Mouse (Mus musculus) hindbrain, embryonic 10.5 days (tissue): Measurements from ENCODE around the gene BC025446. TPM values are rescaled to one million over a fixed set of nuclear protein-coding genes. Genes with fewer than 3 reads are reported as not detected.
A peak's percentile ranks its signal among the peaks of the same experiment; 100 is the strongest.
"Not testable (repeated sequence)": the region's sequence is repeated elsewhere in the genome, so short reads cannot be mapped to it uniquely, and the experiment has no call there.

ENCODE experiments used
- DNase-seq: peaks from one replicate; pipeline ENCODE4 v3.0.0-alpha.2; 2017; ENCODE audit warnings: low spot score
- H3K27ac ChIP-seq: fragments of 300-500 bp; sonication (generic); 2 replicates; pipeline ENCODE4 v1.5.1; 2016; ENCODE audit warnings: mild to moderate bottlenecking, moderate library complexity
- H3K27me3 ChIP-seq: fragments of 300-500 bp; sonication (generic); 2 replicates; pipeline ENCODE4 v1.6.1; 2016; ENCODE audit warnings: mild to moderate bottlenecking; ENCODE audit not compliant: poor library complexity, insufficient read depth, severe bottlenecking
- H3K36me3 ChIP-seq: fragments of 300-500 bp; sonication (generic); 2 replicates; pipeline ENCODE4 v1.6.1; 2016; ENCODE audit warnings: mild to moderate bottlenecking, moderate library complexity
- H3K4me1 ChIP-seq: fragments of 300-500 bp; sonication (generic); replicated peaks from 2 replicates; pipeline ENCODE4 v1.6.1; 2016; ENCODE audit warnings: mild to moderate bottlenecking
- H3K4me3 ChIP-seq: fragments of 300-500 bp; sonication (generic); 2 replicates; pipeline ENCODE4 v1.5.1; 2016; ENCODE audit warnings: mild to moderate bottlenecking, moderate library complexity
- H3K9me3 ChIP-seq: fragments of 300-500 bp; sonication (generic); 2 replicates; pipeline ENCODE4 v1.6.1; 2016; ENCODE audit warnings: mild to moderate bottlenecking, moderate library complexity
- WGBS: fragments of 180-500 bp; shearing (Covaris S2); methylation state at CpG from one replicate; pipeline ENCODE4 v1.1.7; 2016; 5-methylcytosine and 5-hydroxymethylcytosine counted together
- polyA plus RNA-seq: library from polyadenylated mRNA; unstranded; fragments of >200 nt; fragmentation: Nextera tagmentation; extraction: Ambion mirVana; gene quantifications from 2 replicates; pipeline ENCODE4 v1.2.1, GENCODE M21; 2016

Gene BC025446
- polyA plus RNA-seq, result not detected in 2 replicates

GRCm38 (mm10) chr15:75215778-75216691 lies at the start of gene BC025446:
TSS of gene BC025446 (plus strand) at chr15:75216376.
- Histone ChIP-seq H3K4me3 (no peak within 1 kb of the TSS), H3K36me3 (no peaks in the 10 kb centered on the region), H3K27ac (no peak within 1 kb of the TSS), H3K4me1 (no peaks in the 10 kb centered on the region), H3K27me3 (no peaks in the 10 kb centered on the region), H3K9me3 (peaks cover 21% of the 10 kb centered on the region)
- 82% methylated on average over 7 of the region's 7 CpGs for WGBS
- no peak for DNase-seq

GRCm38 (mm10) chr15:75175506-75175905 lies 40.7 kb upstream of the BC025446 start:
- DNase-seq, result peak; percentile 22
- Histone ChIP-seq H3K27ac (no peak overlapping the region), H3K4me1 (no peaks in the 10 kb centered on the region), H3K27me3 (no peaks in the 10 kb centered on the region), H3K36me3 (no peaks in the 10 kb centered on the region), H3K4me3 (no peak overlapping the region), H3K9me3 (no peaks in the 10 kb centered on the region)
- WGBS, result 63% methylated on average over 1 of the region's 1 CpGs

DNA sequence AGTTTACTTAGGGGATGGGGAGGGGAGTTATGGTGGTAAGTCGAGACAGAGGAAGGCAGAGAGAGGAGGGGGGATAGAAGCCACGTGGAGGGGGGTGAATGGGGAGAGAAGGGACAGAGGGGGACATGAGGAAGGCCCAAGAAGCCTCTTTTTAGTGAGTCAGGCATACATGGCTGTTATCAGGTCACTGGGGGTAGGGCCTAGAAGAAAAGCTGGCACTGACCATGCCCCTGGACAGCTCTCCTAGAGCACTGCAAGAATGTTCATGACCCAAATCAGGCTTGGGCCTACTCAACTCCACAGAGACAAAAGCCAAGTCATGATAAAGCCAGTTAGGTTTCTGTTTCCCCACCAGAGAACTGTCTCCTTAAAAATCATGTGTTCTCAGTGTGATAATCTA lies 29.9 kb upstream of the BC025446 start:
- no peaks in the 10 kb centered on the region for H3K9me3 ChIP-seq
- no peaks in the 10 kb centered on the region for H3K36me3 ChIP-seq
- no peak for DNase-seq
- H3K27ac ChIP-seq, result no peak overlapping the region
- no peak overlapping the region for H3K4me3 ChIP-seq
- H3K27me3 ChIP-seq, result no peaks in the 10 kb centered on the region
- H3K4me1 ChIP-seq, result no peaks in the 10 kb centered on the region
- WGBS, result 37% methylated on average over 2 of the region's 2 CpGs

DNA sequence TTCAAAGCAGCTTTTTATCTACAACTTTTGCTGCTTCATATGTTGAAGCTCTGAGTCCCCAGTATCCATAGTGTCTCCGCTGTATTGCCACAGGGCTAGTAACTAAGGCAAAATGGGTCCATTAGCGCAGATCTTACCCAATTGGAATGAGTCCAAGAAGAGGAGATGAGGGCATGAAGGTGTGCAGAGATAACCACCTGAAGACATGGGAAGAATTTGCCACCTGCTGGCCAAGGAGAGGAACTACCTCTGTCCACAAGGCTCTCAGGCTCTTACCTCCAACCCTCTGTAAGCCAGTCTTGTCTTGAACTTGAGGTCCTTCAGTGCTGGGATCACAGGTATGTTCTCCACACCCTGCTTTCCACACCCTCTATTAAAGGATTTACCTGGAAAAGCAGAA lies 27.1 kb upstream of the BC025446 start:
- peak; percentile 3 for DNase-seq
- no peaks in the 10 kb centered on the region for H3K27me3 ChIP-seq
- H3K36me3 ChIP-seq, result no peaks in the 10 kb centered on the region
- H3K9me3 ChIP-seq, result no peaks in the 10 kb centered on the region
- H3K4me1 ChIP-seq, result no peaks in the 10 kb centered on the region
- H3K4me3 ChIP-seq, result no peak overlapping the region
- WGBS, result 73% methylated on average over 2 of the region's 2 CpGs
- H3K27ac ChIP-seq, result no peak overlapping the region

DNA sequence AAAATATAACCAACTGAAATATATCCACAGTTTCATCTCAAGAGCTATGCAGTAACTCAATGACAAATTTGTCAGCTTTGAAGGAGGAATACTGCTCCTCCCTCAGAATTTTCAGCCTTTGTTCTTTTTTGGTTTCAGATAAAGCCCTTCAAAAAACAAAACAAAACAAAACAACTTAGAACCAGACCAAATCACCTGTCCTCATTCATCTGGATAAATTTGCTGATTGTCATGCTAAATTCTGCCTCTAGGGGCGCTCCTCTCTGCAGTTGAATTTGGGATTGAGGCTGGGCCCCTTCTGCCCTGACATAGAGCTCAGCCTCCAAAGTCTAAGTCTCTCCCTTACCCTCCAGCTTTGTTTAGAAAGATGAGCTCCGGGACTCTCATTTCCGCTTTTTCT lies 25.6 kb upstream of the BC025446 start:
- not testable (repeated sequence) for DNase-seq, H3K27me3 ChIP-seq, H3K4me1 ChIP-seq, H3K4me3 ChIP-seq, H3K9me3 ChIP-seq, H3K36me3 ChIP-seq, H3K27ac ChIP-seq
- 42% methylated on average over 2 of the region's 3 CpGs for WGBS

DNA sequence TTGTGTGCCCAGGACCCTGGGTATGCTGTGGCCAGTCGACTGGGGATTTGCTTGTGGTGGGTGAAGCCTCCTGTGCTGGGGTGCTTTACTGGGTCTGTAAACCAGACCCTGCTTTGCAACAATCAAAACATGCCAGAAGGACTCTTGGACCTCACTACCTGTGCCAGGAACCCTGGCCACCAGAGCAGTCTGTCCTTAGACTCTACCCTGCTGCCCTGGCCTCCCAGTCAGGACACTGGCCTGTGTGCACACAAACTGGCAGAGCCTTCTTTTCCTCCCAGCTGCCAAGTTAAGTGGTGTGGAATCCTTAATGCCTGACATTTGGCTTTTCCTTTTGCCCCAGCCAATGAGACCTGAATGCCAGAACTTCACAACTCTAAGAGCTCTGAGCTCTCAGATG lies 655 bp downstream of the BC025446 start:
- no peaks in the 10 kb centered on the region for H3K27me3 ChIP-seq
- H3K9me3 ChIP-seq, result peaks cover 21% of the 10 kb centered on the region
- WGBS, result 67% methylated on average over 1 of the region's 1 CpGs
- no peak overlapping the region for H3K4me3 ChIP-seq
- H3K4me1 ChIP-seq, result no peaks in the 10 kb centered on the region
- DNase-seq, result no peak
- no peaks in the 10 kb centered on the region for H3K36me3 ChIP-seq
- H3K27ac ChIP-seq, result no peak overlapping the region

GRCm38 (mm10) chr15:75221942-75222341 lies 5.8 kb downstream of the BC025446 start:
- Histone ChIP-seq H3K27ac (no peak overlapping the region), H3K9me3 (peaks cover 23% of the 10 kb centered on the region), H3K4me1 (no peaks in the 10 kb centered on the region), H3K36me3 (no peaks in the 10 kb centered on the region), H3K27me3 (no peaks in the 10 kb centered on the region), H3K4me3 (no peak overlapping the region)
- DNase-seq, result no peak

GRCm38 (mm10) chr15:75237736-75238288 lies 21.6 kb downstream of the BC025446 start:
- no peaks in the 10 kb centered on the region for H3K9me3 ChIP-seq
- WGBS, result 81% methylated on average over 3 of the region's 3 CpGs
- no peaks in the 10 kb centered on the region for H3K36me3 ChIP-seq
- no peaks in the 10 kb centered on the region for H3K27me3 ChIP-seq
- no peak overlapping the region for H3K4me3 ChIP-seq
- H3K4me1 ChIP-seq, result no peaks in the 10 kb centered on the region
- H3K27ac ChIP-seq, result no peak overlapping the region
- no peak for DNase-seq

- Histone ChIP-seq H3K4me1 (no peaks in the 10 kb centered on the region), H3K36me3 (no peaks in the 10 kb centered on the region), H3K27ac (no peak overlapping the region), H3K4me3 (no peak overlapping the region), H3K9me3 (no peaks in the 10 kb centered on the region), H3K27me3 (no peaks in the 10 kb centered on the region)
- WGBS, result 86% methylated on average over 2 of the region's 2 CpGs
- DNase-seq, result no peak
These were observed 24.4 kb downstream of the BC025446 start for GRCm38 (mm10) chr15:75240558-75240957.

GRCm38 (mm10) chr15:75242756-75243640 lies 26.8 kb downstream of the BC025446 start:
- WGBS, result 77% methylated on average over 3 of the region's 3 CpGs
- DNase-seq, result no peak
- Histone ChIP-seq H3K36me3 (no peaks in the 10 kb centered on the region), H3K27ac (no peak overlapping the region), H3K27me3 (no peaks in the 10 kb centered on the region), H3K4me3 (no peak overlapping the region), H3K9me3 (no peaks in the 10 kb centered on the region), H3K4me1 (no peaks in the 10 kb centered on the region)

DNA sequence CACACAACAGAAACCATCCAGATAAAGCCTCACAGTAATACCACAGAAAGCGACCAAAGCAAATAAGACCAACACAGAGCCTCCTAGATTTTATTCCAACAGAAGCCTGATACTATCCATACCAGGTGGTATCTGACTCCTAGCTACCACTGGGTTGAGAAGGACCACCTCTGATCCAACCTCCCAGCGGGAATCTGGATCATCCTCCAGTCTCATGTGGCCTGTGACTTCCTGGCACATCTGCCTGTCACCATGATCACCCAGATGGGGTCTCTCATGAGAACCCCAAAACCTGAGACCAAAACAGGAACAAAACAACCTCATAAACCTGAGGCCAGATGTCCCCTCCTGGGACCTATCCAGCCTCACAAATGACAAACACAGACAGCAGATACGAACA lies 38.5 kb downstream of the BC025446 start:
- Histone ChIP-seq H3K27me3 (no peaks in the 10 kb centered on the region), H3K9me3 (no peaks in the 10 kb centered on the region), H3K4me3 (no peak overlapping the region), H3K4me1 (no peaks in the 10 kb centered on the region), H3K36me3 (no peaks in the 10 kb centered on the region), H3K27ac (no peak overlapping the region)
- no peak for DNase-seq
- WGBS, result 83% methylated on average over 3 of the region's 3 CpGs

DNA sequence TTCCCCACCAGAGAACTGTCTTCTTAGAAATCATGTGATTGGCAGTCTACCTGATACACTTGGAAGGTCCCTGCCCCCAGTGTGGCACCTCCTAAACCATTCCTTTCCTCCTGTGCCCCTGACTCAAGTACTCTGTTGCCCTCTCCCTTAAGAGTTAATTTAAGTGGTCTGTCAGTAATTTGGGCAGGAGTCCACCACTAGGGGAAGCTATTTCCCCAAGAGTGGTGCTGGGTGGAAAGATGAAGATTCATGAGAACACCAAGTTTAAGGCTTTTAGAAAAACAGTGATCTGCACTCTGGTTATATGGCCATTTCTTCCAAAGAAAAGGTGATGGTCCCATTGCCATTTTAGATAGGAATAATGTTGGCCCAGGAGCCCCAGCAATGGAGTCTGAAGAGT lies 49.7 kb downstream of the BC025446 start:
- Histone ChIP-seq H3K9me3 (no peaks in the 10 kb centered on the region), H3K36me3 (no peaks in the 10 kb centered on the region), H3K4me1 (no peaks in the 10 kb centered on the region), H3K4me3 (no peak overlapping the region), H3K27ac (no peak overlapping the region), H3K27me3 (no peaks in the 10 kb centered on the region)
- no peak for DNase-seq

- Histone ChIP-seq H3K4me1 (no peaks in the 10 kb centered on the region), H3K27me3 (no peaks in the 10 kb centered on the region), H3K27ac (no peak overlapping the region), H3K36me3 (no peaks in the 10 kb centered on the region), H3K4me3 (no peak overlapping the region), H3K9me3 (no peaks in the 10 kb centered on the region)
- no peak for DNase-seq
- 76% methylated on average over 1 of the region's 1 CpGs for WGBS
These were observed 50.5 kb downstream of the BC025446 start for GRCm38 (mm10) chr15:75266626-75267025.
